Mouse (Mus musculus): ENCODE measurements around the gene Nup62.

DNA sequence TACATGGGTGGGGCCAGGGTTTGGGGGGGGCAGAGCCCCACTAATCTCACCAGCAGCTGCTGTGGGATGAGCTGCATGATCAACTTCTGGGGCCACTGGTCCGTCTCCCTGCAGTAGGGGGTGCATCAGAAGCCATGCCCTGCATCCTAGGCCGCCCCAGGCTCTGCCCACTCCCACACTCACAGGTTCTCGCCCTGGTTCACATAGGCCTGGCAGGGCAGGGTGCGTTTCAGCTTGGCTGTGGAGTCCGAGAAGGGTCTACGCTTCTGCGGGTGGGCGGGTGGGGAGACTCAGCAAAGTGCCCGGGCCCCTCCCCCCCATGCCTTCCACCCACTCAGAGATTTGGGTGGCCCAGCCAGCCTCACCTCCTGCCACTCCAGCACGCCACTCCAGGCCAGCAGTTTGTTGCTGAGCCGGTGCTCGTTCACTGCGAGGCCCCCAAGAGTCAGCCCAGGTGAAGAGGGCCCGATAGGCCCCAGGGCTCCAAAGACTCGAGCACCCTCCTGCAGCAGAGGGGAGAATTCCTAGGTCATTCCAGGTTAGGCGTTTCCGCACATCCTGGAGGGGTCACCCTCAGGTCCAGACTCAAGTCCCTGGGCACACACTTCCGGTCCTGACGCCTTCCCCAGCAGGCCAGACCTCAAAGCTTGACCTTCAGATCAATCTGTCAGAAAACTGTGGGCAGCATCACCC is 51.3 kb downstream of the Nup62 start:
- no peak for TF ChIP-seq HCFC1 (IDR thresholded peaks at IDR 0.05; ENCODE audit: borderline replicate concordance, insufficient read depth, low read length)
- no peak for TF ChIP-seq ZNF384 (IDR thresholded peaks at IDR 0.05; ENCODE audit: low read depth, low read length)
- TF ChIP-seq CHD2 (IDR thresholded peaks at IDR 0.05; ENCODE audit: low read depth, low read length), result no peak
- TF ChIP-seq ZC3H11A (IDR thresholded peaks at IDR 0.05; ENCODE audit: borderline replicate concordance, low read depth, low read length), result no peak
- TF ChIP-seq MAFK (IDR thresholded peaks at IDR 0.05; ENCODE audit: insufficient read depth, low read depth, low read length), result no peak
